Mouse (Mus musculus) lung, postnatal 0 days (tissue): Measurements from ENCODE around the gene Spats2. TPM values are rescaled to one million over a fixed set of nuclear protein-coding genes. Genes with fewer than 3 reads are reported as not detected.
A peak's percentile ranks its signal among the peaks of the same experiment; 100 is the strongest.

Experiments used
- ATAC-seq: fragments of 200-750 bp; cut with Nextera tagmentation; 2 replicates; pipeline ENCODE4 v1.8.0; 2017; ENCODE audit warnings: moderate library complexity
- DNase-seq: peaks from one replicate; pipeline ENCODE4 v3.0.0-alpha.2; 2016; ENCODE audit warnings: low spot score
- H3K27ac ChIP-seq: fragments of 300-500 bp; sonication (generic); 2 replicates; pipeline ENCODE4 v1.5.1; 2014; ENCODE audit warnings: antibody characterized with exemption, mild to moderate bottlenecking, low read length, mixed read lengths
- H3K27me3 ChIP-seq: fragments of 300-500 bp; sonication (generic); replicated peaks from 2 replicates; pipeline ENCODE4 v1.6.1; 2014; ENCODE audit warnings: low read length, mixed read lengths; ENCODE audit not compliant: insufficient read depth
- H3K36me3 ChIP-seq: fragments of 300-500 bp; sonication (generic); 2 replicates; pipeline ENCODE4 v1.6.1; 2014; ENCODE audit warnings: low read length, mixed read lengths; ENCODE audit not compliant: insufficient read depth
- H3K4me1 ChIP-seq: fragments of 300-500 bp; sonication (generic); 2 replicates; pipeline ENCODE4 v1.6.1; 2014; ENCODE audit warnings: antibody characterized with exemption, low read depth, low read length, mixed read lengths; ENCODE audit not compliant: insufficient read depth
- H3K4me2 ChIP-seq: fragments of 300-500 bp; sonication (generic); replicated peaks from 2 replicates; pipeline ENCODE4 v1.6.1; 2014; ENCODE audit warnings: low read depth, mild to moderate bottlenecking, low read length, moderate library complexity, mixed read lengths
- H3K4me3 ChIP-seq: fragments of 300-500 bp; sonication (generic); 2 replicates; pipeline ENCODE4 v1.5.1; 2014; ENCODE audit warnings: low read depth, low read length
- H3K9ac ChIP-seq: fragments of 300-500 bp; sonication (generic); replicated peaks from 2 replicates; pipeline ENCODE4 v1.6.1; 2014; ENCODE audit warnings: low read depth, mild to moderate bottlenecking
- H3K9me3 ChIP-seq: fragments of 300-500 bp; sonication (generic); 2 replicates; pipeline ENCODE4 v1.6.1; 2016; ENCODE audit warnings: low read length, mixed read lengths
- CTCF ChIP-seq: IDR thresholded peaks from 2 replicates; pipeline ENCODE4 v1.5.1; 2016; ENCODE audit warnings: antibody characterized with exemption, mild to moderate bottlenecking
- EP300 ChIP-seq: IDR thresholded peaks from 2 replicates; pipeline ENCODE4 v1.6.1; 2016; ENCODE audit warnings: antibody characterized with exemption, mild to moderate bottlenecking, control low read depth
- WGBS: fragments of 180-500 bp; shearing (Covaris S2); extraction: QIAGEN DNeasy Blood & Tissue Kit; methylation state at CpG from one replicate; pipeline ENCODE4 v1.1.7; 2014; 5-methylcytosine and 5-hydroxymethylcytosine counted together
- polyA plus RNA-seq: library from polyadenylated mRNA; unstranded; fragments of >200 nt; fragmentation: Nextera tagmentation; extraction: Ambion mirVana; gene quantifications from 2 replicates; pipeline ENCODE4 v1.2.1, GENCODE M21; 2015

Gene Spats2
- polyA plus RNA-seq, 1 experiment from 2014 or later, result 13.7 TPM

DNA sequence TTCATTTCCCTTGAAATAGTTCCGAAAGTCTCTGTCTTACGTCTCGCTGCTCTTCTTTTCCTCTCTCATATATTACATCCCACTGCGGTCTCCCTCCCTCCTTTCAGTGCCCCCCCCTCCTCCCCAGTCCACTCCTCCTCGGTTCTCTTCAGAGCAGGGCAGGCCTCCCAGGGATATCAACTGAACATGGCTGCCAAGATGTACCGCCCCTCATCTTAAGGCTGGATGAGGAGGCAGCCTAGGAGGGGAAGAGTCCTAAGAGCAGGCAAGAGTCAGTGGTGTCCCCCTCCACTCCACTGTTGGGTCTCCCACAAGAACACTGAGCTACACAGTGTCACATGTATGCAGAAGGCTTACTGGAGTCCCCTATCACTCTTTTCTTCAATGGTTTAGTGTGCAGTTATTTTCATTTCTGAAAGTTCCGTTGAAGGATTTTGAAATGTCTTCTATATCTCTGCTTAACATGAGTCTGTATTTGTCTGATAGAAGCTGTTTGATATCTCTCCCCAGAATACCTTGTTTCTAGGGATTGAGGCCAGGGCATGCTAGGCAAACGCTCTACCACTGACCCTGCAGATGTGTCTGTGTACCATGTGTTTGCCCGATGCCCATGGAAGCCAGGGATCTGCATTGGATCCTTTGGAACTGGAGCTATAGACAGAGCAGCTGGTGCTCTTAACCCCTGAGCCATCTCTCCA lies 58.6 kb downstream of the Spats2 start:
- no peak for ATAC-seq
- Histone ChIP-seq H3K4me2 (no peak overlapping the region), H3K9ac (no peak overlapping the region), H3K9me3 (no peaks in the 10 kb centered on the region), H3K27me3 (no peaks in the 10 kb centered on the region), H3K27ac (no peak overlapping the region), H3K4me3 (no peak overlapping the region), H3K4me1 (no peaks in the 10 kb centered on the region), H3K36me3 (peaks cover 9% of the 10 kb centered on the region; the same call in 1 of the 2 replicates)
- 87% methylated on average over 9 of the region's 9 CpGs for WGBS
- DNase-seq, result no peak
- TF ChIP-seq CTCF, result no peak
- TF ChIP-seq EP300, result no peak

GRCm38 (mm10) chr15:99194358-99194757 lies 68.6 kb downstream of the Spats2 start:
- WGBS, result 75% methylated on average over 10 of the region's 10 CpGs
- DNase-seq (no peak), ATAC-seq (no peak)
- H3K27me3 ChIP-seq, result no peaks in the 10 kb centered on the region
- no peaks in the 10 kb centered on the region for H3K9me3 ChIP-seq
- H3K4me2 ChIP-seq, result no peak overlapping the region
- H3K27ac ChIP-seq, result no peak overlapping the region
- no peak overlapping the region for H3K4me3 ChIP-seq
- H3K4me1 ChIP-seq, result no peaks in the 10 kb centered on the region
- TF ChIP-seq EP300, result no peak
- TF ChIP-seq CTCF, result no peak
- no peak overlapping the region for H3K9ac ChIP-seq
- no peaks in the 10 kb centered on the region for H3K36me3 ChIP-seq

- peak; percentile 60 for DNase-seq
Observed at GRCm38 (mm10) chr15:99195043-99195442, 69.3 kb downstream of the Spats2 start.

DNA sequence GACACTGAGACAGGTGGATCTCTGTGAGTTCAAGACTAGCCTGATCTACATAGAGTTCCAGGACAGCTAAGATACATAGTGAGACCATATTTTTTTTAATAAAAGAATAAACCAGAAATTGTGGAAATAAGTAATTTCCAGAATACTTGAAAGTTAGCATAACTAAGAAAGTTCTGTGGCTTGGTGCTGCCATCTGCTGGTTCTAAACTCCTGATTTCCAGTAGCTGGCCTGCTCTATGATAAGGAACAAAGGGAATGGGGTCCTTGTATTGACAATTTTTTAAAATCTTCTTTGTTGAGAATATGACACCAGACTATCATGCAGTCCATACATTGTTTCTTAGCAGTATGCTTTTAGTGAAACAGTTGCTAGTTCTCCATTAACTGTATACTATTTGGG lies 73.0 kb downstream of the Spats2 start:
- H3K4me3 ChIP-seq, result no peak overlapping the region
- no peaks in the 10 kb centered on the region for H3K9me3 ChIP-seq
- peak; percentile 46 for DNase-seq
- H3K36me3 ChIP-seq, result no peaks in the 10 kb centered on the region
- no peak overlapping the region for H3K27ac ChIP-seq
- no peak overlapping the region for H3K9ac ChIP-seq
- H3K4me1 ChIP-seq, result no peaks in the 10 kb centered on the region
- no peak overlapping the region for H3K4me2 ChIP-seq
- H3K27me3 ChIP-seq, result no peaks in the 10 kb centered on the region
- TF ChIP-seq CTCF, result peak; percentile 62
- TF ChIP-seq EP300, result no peak
- no peak for ATAC-seq

More at GRCm38 (mm10) chr15:99195043-99195442, 69.3 kb downstream of the Spats2 start:
- 45% methylated on average over 6 of the region's 6 CpGs for WGBS
- Histone ChIP-seq H3K4me1 (no peaks in the 10 kb centered on the region), H3K36me3 (no peaks in the 10 kb centered on the region), H3K4me3 (no peak overlapping the region), H3K27me3 (no peaks in the 10 kb centered on the region), H3K27ac (no peak overlapping the region), H3K4me2 (no peak overlapping the region), H3K9me3 (no peaks in the 10 kb centered on the region), H3K9ac (no peak overlapping the region)
- TF ChIP-seq CTCF (no peak), EP300 (no peak)
- no peak for ATAC-seq

DNA sequence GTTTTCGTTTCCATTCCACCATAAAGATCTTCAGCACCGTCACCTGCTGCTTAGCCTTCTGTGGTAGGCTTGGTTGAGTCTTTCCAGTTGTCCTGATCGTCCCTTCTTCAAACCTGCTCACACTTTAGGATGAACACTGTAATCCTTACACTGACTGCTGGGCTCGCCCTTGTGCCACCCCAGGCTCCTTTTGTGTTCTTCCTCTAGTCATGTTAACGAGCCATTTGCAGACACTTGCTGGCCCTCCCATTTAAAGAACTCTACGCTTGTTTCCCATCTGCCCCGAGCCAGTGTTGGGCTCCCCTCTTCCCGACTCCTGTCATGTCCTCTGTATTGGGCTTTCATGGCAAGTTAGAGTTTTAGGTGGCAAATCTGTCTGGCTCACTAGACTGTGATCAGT lies 80.2 kb downstream of the Spats2 start:
- whole genome bisulfite sequencing, result 87% methylated on average over 8 of the region's 8 CpGs
- TF ChIP-seq CTCF, result no peak
- no peak for TF ChIP-seq EP300
- no peak overlapping the region for H3K4me3 ChIP-seq
- no peak overlapping the region for H3K9ac ChIP-seq
- ATAC-seq (no peak), DNase-seq (no peak)
- no peaks in the 10 kb centered on the region for H3K27me3 ChIP-seq
- no peaks in the 10 kb centered on the region for H3K9me3 ChIP-seq
- H3K4me1 ChIP-seq, result no peaks in the 10 kb centered on the region
- H3K27ac ChIP-seq, result no peak overlapping the region
- H3K36me3 ChIP-seq, result 0 out of 2 replicates have a peak, but pooled peaks cover 8% of the 10 kb centered on the region
- H3K4me2 ChIP-seq, result no peak overlapping the region

- Histone ChIP-seq H3K27ac (no peak overlapping the region), H3K4me2 (no peak overlapping the region), H3K9me3 (no peaks in the 10 kb centered on the region), H3K4me3 (no peak overlapping the region), H3K9ac (no peak overlapping the region), H3K4me1 (no peaks in the 10 kb centered on the region), H3K27me3 (no peaks in the 10 kb centered on the region), H3K36me3 (peaks cover 18% of the 10 kb centered on the region; the same call in 1 of the 2 replicates)
- no peak for DNase-seq
- ATAC-seq, result no peak
- WGBS, result 85% methylated on average over 10 of the region's 10 CpGs
- TF ChIP-seq CTCF (no peak), EP300 (no peak)
Observed at GRCm38 (mm10) chr15:99213183-99213582, 87.5 kb downstream of the Spats2 start.
